Mouse (Mus musculus): ENCODE measurements around the gene Gm44805. TPM values are rescaled to one million over a fixed set of nuclear protein-coding genes. Genes with fewer than 3 reads are reported as not detected.

Gm44805 gene
- polyA plus RNA-seq, 1 experiment from 2014 or later: not detected

DNA sequence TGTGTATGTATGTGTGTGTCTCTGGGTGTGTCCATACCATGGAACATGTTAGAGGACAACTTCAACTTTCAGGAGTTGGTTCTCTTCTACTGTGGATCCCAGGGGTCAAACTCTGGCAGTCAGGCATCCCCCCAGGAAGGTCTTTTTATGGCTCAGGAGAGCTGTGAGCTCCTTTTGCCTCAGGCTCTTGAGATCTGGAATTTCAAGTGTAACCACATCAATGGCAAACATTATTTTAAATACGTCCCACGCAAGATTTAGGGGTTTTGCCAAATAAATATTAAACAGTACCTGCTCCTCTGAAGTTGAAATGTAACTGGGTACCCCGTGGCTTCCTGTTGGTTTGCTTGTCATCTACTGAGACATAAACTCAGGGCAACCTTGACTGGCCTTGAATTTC is 1.8 kb upstream of the Gm44805 start:
- Histone ChIP-seq H3K9me3 (replicated peaks; ENCODE audit: control insufficient read depth, low read length) (no peaks in the 10 kb centered on the region), H3K9ac (replicated peaks; ENCODE audit: low read length) (no peak overlapping the region), H3K36me3 (replicated peaks; ENCODE audit: control insufficient read depth, insufficient read depth, low read depth, low read length) (no peaks in the 10 kb centered on the region), H3K4me1 (ENCODE audit: control insufficient read depth, insufficient read depth, low read length) (no peaks in the 10 kb centered on the region), H3K27me3 (ENCODE audit: control insufficient read depth, insufficient read depth, low read length) (no peaks in the 10 kb centered on the region), H3K4me3 (ENCODE audit: low read depth, low read length) (no peak overlapping the region), H3K4me2 (ENCODE audit: low read depth, low read length) (no peak overlapping the region), H3K27ac (replicated peaks; ENCODE audit: low read depth, low read length) (no peak overlapping the region)
- WGBS: 65% methylated on average over 3 of the region's 3 CpGs
- ATAC-seq (replicated peaks; ENCODE audit: insufficient number of reproducible peaks, low FRiP score, low TSS enrichment, low read depth) (no peak), DNase-seq (ENCODE audit: low spot score) (no peak)

GRCm38 (mm10) chr7:19680702-19681101 is 521 bp downstream of the Gm44805 start:
- Histone ChIP-seq H3K27ac (replicated peaks; ENCODE audit: low read depth, low read length) (no peak overlapping the region), H3K36me3 (replicated peaks; ENCODE audit: control insufficient read depth, insufficient read depth, low read depth, low read length) (no peaks in the 10 kb centered on the region), H3K9me3 (replicated peaks; ENCODE audit: control insufficient read depth, low read length) (no peaks in the 10 kb centered on the region), H3K4me2 (ENCODE audit: low read depth, low read length) (no peak overlapping the region), H3K9ac (replicated peaks; ENCODE audit: low read length) (no peak overlapping the region), H3K4me1 (ENCODE audit: control insufficient read depth, insufficient read depth, low read length) (no peaks in the 10 kb centered on the region), H3K27me3 (ENCODE audit: control insufficient read depth, insufficient read depth, low read length) (no peaks in the 10 kb centered on the region), H3K4me3 (ENCODE audit: low read depth, low read length) (no peak overlapping the region)
- no peak for ATAC-seq (replicated peaks; ENCODE audit: insufficient number of reproducible peaks, low FRiP score, low TSS enrichment, low read depth)
- no peak for DNase-seq (ENCODE audit: low spot score)
- 72% methylated on average over 2 of the region's 2 CpGs for WGBS

DNA sequence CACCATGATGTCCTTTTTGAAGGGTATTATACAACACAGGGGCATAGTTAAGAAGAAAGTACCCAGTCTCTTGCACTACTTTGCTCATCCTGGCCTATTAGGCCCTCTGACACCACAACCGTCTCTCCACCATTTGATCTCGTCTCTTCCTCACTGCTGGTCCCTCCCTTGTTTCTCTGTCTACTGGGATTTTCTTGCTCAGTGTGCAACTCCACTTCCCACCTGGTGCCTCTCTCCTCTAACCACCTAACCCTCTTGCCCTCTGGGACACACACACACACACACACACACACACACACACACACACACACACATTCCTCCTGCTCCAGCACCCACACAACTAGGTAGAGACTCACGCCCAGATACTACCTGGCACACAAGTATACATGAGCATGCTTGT is 2.3 kb downstream of the Gm44805 start:
- no peak overlapping the region for H3K4me2 ChIP-seq (ENCODE audit: low read depth, low read length)
- H3K27me3 ChIP-seq (ENCODE audit: control insufficient read depth, insufficient read depth, low read length): no peaks in the 10 kb centered on the region
- no peaks in the 10 kb centered on the region for H3K4me1 ChIP-seq (ENCODE audit: control insufficient read depth, insufficient read depth, low read length)
- no peaks in the 10 kb centered on the region for H3K9me3 ChIP-seq (replicated peaks; ENCODE audit: control insufficient read depth, low read length)
- no peaks in the 10 kb centered on the region for H3K36me3 ChIP-seq (replicated peaks; ENCODE audit: control insufficient read depth, insufficient read depth, low read depth, low read length)
- no peak overlapping the region for H3K4me3 ChIP-seq (ENCODE audit: low read depth, low read length)
- H3K27ac ChIP-seq (replicated peaks; ENCODE audit: low read depth, low read length): no peak overlapping the region
- no peak overlapping the region for H3K9ac ChIP-seq (replicated peaks; ENCODE audit: low read length)
- ATAC-seq (replicated peaks; ENCODE audit: insufficient number of reproducible peaks, low FRiP score, low TSS enrichment, low read depth): no peak
- 93% methylated on average over 3 of the region's 3 CpGs for WGBS
- no peak for DNase-seq (ENCODE audit: low spot score)

DNA sequence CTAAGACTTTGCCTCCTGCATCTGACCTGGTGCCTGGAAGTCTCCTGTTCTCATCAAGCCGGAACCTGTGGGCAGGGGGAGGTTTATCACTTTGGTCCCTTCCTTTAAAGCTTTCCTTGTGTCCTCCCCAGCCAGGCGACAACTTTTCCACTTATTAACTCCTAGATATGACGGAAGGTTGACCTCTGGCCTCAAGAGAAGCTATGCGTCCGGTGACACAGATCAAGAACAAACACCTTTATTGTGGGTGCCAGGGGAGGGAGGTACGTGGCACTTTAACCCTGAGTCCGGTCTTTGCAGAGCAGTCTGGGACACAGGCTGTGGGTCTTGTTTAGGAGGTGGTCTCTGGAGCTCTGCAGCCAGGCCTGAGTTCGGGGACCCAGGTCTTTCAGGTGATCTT is 3.4 kb downstream of the Gm44805 start, which contains the start of gene Apoc2:
Gene Apoc2 (minus strand): TSS at position 70 of the 400 bp plus-strand sequence.
- no peak for DNase-seq (ENCODE audit: low spot score)
- 68% methylated on average over 8 of the region's 8 CpGs for WGBS
- H3K9ac ChIP-seq (replicated peaks; ENCODE audit: low read length): no peak within 1 kb of the TSS

GRCm38 (mm10) chr7:19676662-19677061 is 4.6 kb downstream of the Gm44805 start:
- DNase-seq (ENCODE audit: low spot score) (no peak), ATAC-seq (replicated peaks; ENCODE audit: insufficient number of reproducible peaks, low FRiP score, low TSS enrichment, low read depth) (no peak)
- WGBS: 60% methylated on average over 1 of the region's 1 CpGs

More for the DNA sequence above, 3.4 kb downstream of the Gm44805 start, which contains the start of gene Apoc2:
- Histone ChIP-seq H3K36me3 (replicated peaks; ENCODE audit: control insufficient read depth, insufficient read depth, low read depth, low read length) (no peaks in the 10 kb centered on the region), H3K9me3 (replicated peaks; ENCODE audit: control insufficient read depth, low read length) (no peaks in the 10 kb centered on the region), H3K4me3 (ENCODE audit: low read depth, low read length) (no peak within 1 kb of the TSS), H3K4me1 (ENCODE audit: control insufficient read depth, insufficient read depth, low read length) (no peaks in the 10 kb centered on the region), H3K27ac (replicated peaks; ENCODE audit: low read depth, low read length) (no peak within 1 kb of the TSS), H3K27me3 (ENCODE audit: control insufficient read depth, insufficient read depth, low read length) (no peaks in the 10 kb centered on the region), H3K4me2 (ENCODE audit: low read depth, low read length) (no peak within 1 kb of the TSS)
- no peak for ATAC-seq (replicated peaks; ENCODE audit: insufficient number of reproducible peaks, low FRiP score, low TSS enrichment, low read depth)

DNA sequence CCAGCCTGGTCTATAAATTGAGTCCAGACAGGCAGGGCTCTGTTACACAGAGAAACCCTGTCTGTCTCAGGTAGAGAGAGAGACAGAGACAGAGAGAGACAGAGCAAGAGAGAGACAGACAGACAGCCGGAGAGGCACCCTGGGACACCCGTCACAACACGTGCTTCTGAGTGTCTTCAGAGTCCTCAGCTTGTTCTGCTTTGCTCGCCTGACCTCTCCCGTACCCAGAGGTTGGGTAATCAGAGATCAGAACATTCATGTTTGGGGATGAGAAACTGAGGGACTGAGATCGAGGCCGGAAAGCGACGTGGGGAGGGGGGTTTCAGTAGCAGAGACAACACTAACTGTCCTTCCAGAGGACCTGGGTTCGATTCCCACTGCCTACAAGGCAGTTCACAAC is 5.4 kb downstream of the Gm44805 start:
- WGBS: 82% methylated on average over 10 of the region's 10 CpGs
- Histone ChIP-seq H3K4me2 (ENCODE audit: low read depth, low read length) (no peak overlapping the region), H3K27me3 (ENCODE audit: control insufficient read depth, insufficient read depth, low read length) (no peaks in the 10 kb centered on the region), H3K4me1 (ENCODE audit: control insufficient read depth, insufficient read depth, low read length) (no peaks in the 10 kb centered on the region), H3K27ac (replicated peaks; ENCODE audit: low read depth, low read length) (no peak overlapping the region), H3K9me3 (replicated peaks; ENCODE audit: control insufficient read depth, low read length) (no peaks in the 10 kb centered on the region), H3K4me3 (ENCODE audit: low read depth, low read length) (no peak overlapping the region), H3K9ac (replicated peaks; ENCODE audit: low read length) (no peak overlapping the region), H3K36me3 (replicated peaks; ENCODE audit: control insufficient read depth, insufficient read depth, low read depth, low read length) (no peaks in the 10 kb centered on the region)
- DNase-seq (ENCODE audit: low spot score) (no peak), ATAC-seq (replicated peaks; ENCODE audit: insufficient number of reproducible peaks, low FRiP score, low TSS enrichment, low read depth) (no peak)

More at GRCm38 (mm10) chr7:19676662-19677061, 4.6 kb downstream of the Gm44805 start:
- Histone ChIP-seq H3K36me3 (replicated peaks; ENCODE audit: control insufficient read depth, insufficient read depth, low read depth, low read length) (no peaks in the 10 kb centered on the region), H3K27me3 (ENCODE audit: control insufficient read depth, insufficient read depth, low read length) (no peaks in the 10 kb centered on the region), H3K4me3 (ENCODE audit: low read depth, low read length) (no peak overlapping the region), H3K4me2 (ENCODE audit: low read depth, low read length) (no peak overlapping the region), H3K9ac (replicated peaks; ENCODE audit: low read length) (no peak overlapping the region), H3K9me3 (replicated peaks; ENCODE audit: control insufficient read depth, low read length) (no peaks in the 10 kb centered on the region), H3K27ac (replicated peaks; ENCODE audit: low read depth, low read length) (no peak overlapping the region), H3K4me1 (ENCODE audit: control insufficient read depth, insufficient read depth, low read length) (no peaks in the 10 kb centered on the region)

DNA sequence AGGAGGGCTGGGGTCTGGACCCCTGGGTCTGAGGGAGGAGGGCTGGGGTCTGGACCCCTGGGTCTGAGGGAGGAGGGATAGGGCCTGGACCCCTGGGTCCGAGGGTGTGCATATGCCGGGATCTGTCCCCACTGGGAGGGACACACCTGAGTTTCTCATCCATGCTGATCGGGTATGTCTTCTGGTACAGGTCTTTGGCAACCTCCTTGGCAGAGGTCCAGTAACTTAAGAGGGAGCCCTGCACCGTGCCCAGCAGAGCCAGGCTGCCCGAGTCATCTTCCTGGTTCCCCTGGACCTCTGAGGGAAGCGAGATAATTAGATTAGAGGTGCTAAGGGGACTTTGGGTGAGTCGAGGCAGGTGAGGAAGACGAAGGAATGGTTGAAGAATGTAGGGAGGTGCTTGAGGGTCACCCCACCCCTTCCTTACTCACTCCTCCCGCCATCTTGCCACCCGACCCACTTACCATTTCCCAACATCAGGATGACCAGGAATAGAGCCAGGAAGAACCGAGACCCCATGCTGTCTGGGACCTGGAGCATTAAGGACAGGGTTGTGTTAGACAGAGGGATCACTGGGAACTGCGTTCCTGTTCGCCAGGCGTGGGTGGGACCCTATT is 8.0 kb downstream of the Gm44805 start:
- no peaks in the 10 kb centered on the region for H3K4me1 ChIP-seq (ENCODE audit: control insufficient read depth, insufficient read depth, low read length)
- WGBS: 65% methylated on average over 14 of the region's 14 CpGs
- H3K9me3 ChIP-seq (replicated peaks; ENCODE audit: control insufficient read depth, low read length): no peaks in the 10 kb centered on the region
- H3K9ac ChIP-seq (replicated peaks; ENCODE audit: low read length): no peak overlapping the region
- no peak for ATAC-seq (replicated peaks; ENCODE audit: insufficient number of reproducible peaks, low FRiP score, low TSS enrichment, low read depth)
- no peaks in the 10 kb centered on the region for H3K36me3 ChIP-seq (replicated peaks; ENCODE audit: control insufficient read depth, insufficient read depth, low read depth, low read length)
- no peaks in the 10 kb centered on the region for H3K27me3 ChIP-seq (ENCODE audit: control insufficient read depth, insufficient read depth, low read length)
- H3K4me2 ChIP-seq (ENCODE audit: low read depth, low read length): no peak overlapping the region
- no peak overlapping the region for H3K27ac ChIP-seq (replicated peaks; ENCODE audit: low read depth, low read length)
- H3K4me3 ChIP-seq (ENCODE audit: low read depth, low read length): no peak overlapping the region
- DNase-seq (ENCODE audit: low spot score): no peak

DNA sequence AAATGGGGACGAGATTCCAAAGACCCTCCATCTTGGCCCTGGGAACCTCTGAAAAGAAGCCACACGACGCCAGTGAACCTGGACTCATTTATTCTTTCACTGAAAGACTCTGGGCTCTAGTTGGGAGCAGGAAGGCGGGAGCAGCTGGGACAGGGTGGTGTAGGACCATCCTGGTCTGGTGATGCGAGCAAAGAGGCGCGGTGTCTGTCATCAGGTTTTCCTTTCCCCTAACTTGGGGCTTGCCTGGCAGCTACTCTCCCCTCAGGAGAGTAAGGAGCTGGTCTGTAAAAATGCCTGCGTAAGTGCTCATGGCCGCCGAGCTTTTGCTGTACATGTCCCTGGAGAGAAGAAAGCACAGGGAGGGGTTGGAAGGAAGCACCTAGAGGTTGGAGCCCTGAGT is 9.7 kb downstream of the Gm44805 start:
- H3K4me1 ChIP-seq (ENCODE audit: control insufficient read depth, insufficient read depth, low read length): no peaks in the 10 kb centered on the region
- no peaks in the 10 kb centered on the region for H3K36me3 ChIP-seq (replicated peaks; ENCODE audit: control insufficient read depth, insufficient read depth, low read depth, low read length)

More for the DNA sequence above, 9.7 kb downstream of the Gm44805 start:
- no peak overlapping the region for H3K4me2 ChIP-seq (ENCODE audit: low read depth, low read length)
- no peaks in the 10 kb centered on the region for H3K27me3 ChIP-seq (ENCODE audit: control insufficient read depth, insufficient read depth, low read length)
- H3K9ac ChIP-seq (replicated peaks; ENCODE audit: low read length): no peak overlapping the region
- H3K9me3 ChIP-seq (replicated peaks; ENCODE audit: control insufficient read depth, low read length): no peaks in the 10 kb centered on the region
- DNase-seq (ENCODE audit: low spot score) (no peak), ATAC-seq (replicated peaks; ENCODE audit: insufficient number of reproducible peaks, low FRiP score, low TSS enrichment, low read depth) (no peak)
- no peak overlapping the region for H3K4me3 ChIP-seq (ENCODE audit: low read depth, low read length)
- WGBS: 73% methylated on average over 10 of the region's 10 CpGs
- no peak overlapping the region for H3K27ac ChIP-seq (replicated peaks; ENCODE audit: low read depth, low read length)

Data from embryonic facial prominence, embryonic 11.5 days (tissue).